Mouse (Mus musculus) olfactory bulb, adult 2 months (tissue): ENCODE results near the gene Arcn1.

Experiments
- CTCF ChIP-seq: fragments of 200-500 bp; IDR thresholded peaks from 2 replicates; pipeline ENCODE4 v1.5.1; 2012; ENCODE audit warnings: low read depth, mild to moderate bottlenecking, low read length, moderate library complexity; ENCODE audit not compliant: insufficient read depth
- POLR2A ChIP-seq: fragments of 200-500 bp; IDR thresholded peaks from 2 replicates; pipeline ENCODE4 v1.6.1; 2012; ENCODE audit warnings: mild to moderate bottlenecking, low read depth, low read length, moderate library complexity; ENCODE audit not compliant: insufficient read depth

DNA sequence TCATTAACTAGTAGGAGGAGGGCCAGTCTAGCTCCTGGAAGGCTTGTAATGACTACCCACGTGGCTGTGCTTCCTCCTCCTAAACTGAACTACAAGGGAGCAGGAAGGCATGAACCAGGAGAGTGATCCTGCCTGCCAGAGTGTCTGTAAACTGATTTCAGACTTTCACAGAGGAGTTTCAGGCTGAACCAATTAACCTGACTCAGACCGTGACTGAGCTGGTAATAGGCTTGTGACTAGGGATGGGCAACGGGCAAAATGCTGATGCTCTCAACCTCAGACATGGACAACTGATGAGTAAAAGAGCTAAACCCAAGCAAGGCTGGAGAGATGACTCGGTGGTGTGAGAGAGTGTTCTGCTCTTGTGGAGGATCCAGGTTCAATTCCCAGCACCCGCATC, 40.2 kb downstream of the Arcn1 start:
- TF ChIP-seq CTCF, result no peak
- TF ChIP-seq POLR2A, result no peak
